Mouse (Mus musculus): ENCODE results near the gene Snx9.

- TF ChIP-seq ZNF384 (IDR thresholded peaks at IDR 0.05; ENCODE audit: low read depth, low read length) = no peak
- no peak for TF ChIP-seq HCFC1 (IDR thresholded peaks at IDR 0.05; ENCODE audit: borderline replicate concordance, insufficient read depth, low read length)
- TF ChIP-seq CHD2 (IDR thresholded peaks at IDR 0.05; ENCODE audit: low read depth, low read length) = no peak
- no peak for TF ChIP-seq ZC3H11A (IDR thresholded peaks at IDR 0.05; ENCODE audit: borderline replicate concordance, low read depth, low read length)
These were observed 127.4 kb downstream of the Snx9 start for GRCm38 (mm10) chr17:5968562-5968961.

Measured in ES-E14 (cell line).